Mouse (Mus musculus) kidney, postnatal 0 days (tissue): ENCODE results near the gene Slc36a4. TPM values are rescaled to one million over a fixed set of nuclear protein-coding genes. Genes with fewer than 3 reads are reported as not detected.

ENCODE experiments used
- ATAC-seq: fragments of 200-750 bp; cut with Nextera tagmentation; replicated peaks from 2 replicates; pipeline ENCODE4 v1.8.0; 2017; ENCODE audit warnings: low read depth, moderate number of reproducible peaks, moderate TSS enrichment, moderate library complexity; ENCODE audit not compliant: low FRiP score
- DNase-seq: peaks from one replicate; pipeline ENCODE4 v3.0.0-alpha.2; 2016; ENCODE audit warnings: low spot score
- H3K27ac ChIP-seq: fragments of 300-500 bp; sonication (generic); 2 replicates; pipeline ENCODE4 v1.5.1; 2014; ENCODE audit warnings: mild to moderate bottlenecking
- H3K27me3 ChIP-seq: fragments of 300-500 bp; sonication (generic); 2 replicates; pipeline ENCODE4 v1.6.1; 2014; ENCODE audit warnings: low read length, mixed read lengths; ENCODE audit not compliant: insufficient read depth
- H3K36me3 ChIP-seq: fragments of 300-500 bp; sonication (generic); 2 replicates; pipeline ENCODE4 v1.6.1; 2014; ENCODE audit warnings: low read length, mixed read lengths; ENCODE audit not compliant: insufficient read depth
- H3K4me1 ChIP-seq: fragments of 300-500 bp; sonication (generic); replicated peaks from 2 replicates; pipeline ENCODE4 v1.6.1; 2014; ENCODE audit warnings: antibody characterized with exemption, low read length, mixed read lengths; ENCODE audit not compliant: insufficient read depth
- H3K4me2 ChIP-seq: fragments of 300-500 bp; sonication (generic); 2 replicates; pipeline ENCODE4 v1.6.1; 2014; ENCODE audit warnings: mild to moderate bottlenecking, low read length, moderate library complexity, mixed read lengths
- H3K4me3 ChIP-seq: fragments of 300-500 bp; sonication (generic); replicated peaks from 2 replicates; pipeline ENCODE4 v1.5.1; 2014; ENCODE audit warnings: low read depth, low read length
- H3K9ac ChIP-seq: fragments of 300-500 bp; sonication (generic); 2 replicates; pipeline ENCODE4 v1.6.1; 2014; ENCODE audit warnings: low read depth, low read length
- H3K9me3 ChIP-seq: fragments of 300-500 bp; sonication (generic); replicated peaks from 2 replicates; pipeline ENCODE4 v1.6.1; 2016; ENCODE audit warnings: low read length, inconsistent platforms, mixed read lengths
- CTCF ChIP-seq: IDR thresholded peaks from 2 replicates; pipeline ENCODE4 v1.5.1; 2016; ENCODE audit warnings: antibody characterized with exemption, low read depth, mild to moderate bottlenecking, moderate library complexity
- WGBS: fragments of 180-500 bp; shearing (Covaris S2); extraction: QIAGEN DNeasy Blood & Tissue Kit; methylation state at CpG from one replicate; pipeline ENCODE4 v1.1.7; 2014; 5-methylcytosine and 5-hydroxymethylcytosine counted together
- polyA plus RNA-seq: library from polyadenylated mRNA; unstranded; fragments of >200 nt; fragmentation: Nextera tagmentation; extraction: Ambion mirVana; gene quantifications from 2 replicates; pipeline ENCODE4 v1.2.1, GENCODE M21; 2015

Gene Slc36a4
- polyA plus RNA-seq, 1 experiment from 2014 or later, result 13.5 TPM

GRCm38 (mm10) chr9:15734056-15734866 is 24.7 kb downstream of the Slc36a4 start:
- Histone ChIP-seq H3K36me3 (peaks cover 37% of the 10 kb centered on the region), H3K9me3 (no peaks in the 10 kb centered on the region), H3K27ac (no peak overlapping the region), H3K4me1 (no peaks in the 10 kb centered on the region), H3K4me3 (no peak overlapping the region), H3K27me3 (no peaks in the 10 kb centered on the region), H3K9ac (no peak overlapping the region), H3K4me2 (no peak overlapping the region)
- TF ChIP-seq CTCF, result no peak
- no peak for DNase-seq
- ATAC-seq, result no peak
- WGBS, result 80% methylated on average over 11 of the region's 11 CpGs

- WGBS, result 87% methylated on average over 6 of the region's 6 CpGs
- H3K4me2 ChIP-seq, result no peak overlapping the region
- no peaks in the 10 kb centered on the region for H3K9me3 ChIP-seq
- TF ChIP-seq CTCF, result no peak
- no peak overlapping the region for H3K9ac ChIP-seq
- ATAC-seq (no peak), DNase-seq (no peak)
- no peaks in the 10 kb centered on the region for H3K27me3 ChIP-seq
- no peaks in the 10 kb centered on the region for H3K4me1 ChIP-seq
- H3K36me3 ChIP-seq, result peaks cover 37% of the 10 kb centered on the region
- no peak overlapping the region for H3K4me3 ChIP-seq
- H3K27ac ChIP-seq, result no peak overlapping the region
Observed at GRCm38 (mm10) chr9:15734867-15735131, 25.3 kb downstream of the Slc36a4 start.

DNA sequence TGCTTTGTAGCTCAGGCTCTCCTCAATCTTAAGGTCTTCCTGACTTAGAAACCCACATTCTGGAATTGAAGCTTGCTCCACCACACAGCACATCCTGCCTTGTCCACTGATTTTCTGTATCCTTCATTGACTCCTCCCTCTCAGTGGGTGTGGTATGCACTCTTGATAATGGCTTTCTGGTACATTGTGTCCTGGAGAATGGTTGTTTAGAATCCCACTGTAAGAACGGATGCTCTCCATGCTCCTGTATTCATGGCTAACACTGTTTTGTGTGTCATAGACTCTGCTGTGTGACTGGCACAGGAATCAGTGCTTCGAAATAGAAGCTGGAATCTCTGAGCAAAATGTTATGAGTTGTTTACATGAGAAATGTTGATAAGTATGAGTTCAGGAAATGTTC is 28.0 kb downstream of the Slc36a4 start:
- no peak overlapping the region for H3K4me2 ChIP-seq
- no peak for ATAC-seq
- H3K4me1 ChIP-seq, result no peaks in the 10 kb centered on the region
- H3K9me3 ChIP-seq, result no peaks in the 10 kb centered on the region
- H3K36me3 ChIP-seq, result peaks cover 32% of the 10 kb centered on the region
- H3K9ac ChIP-seq, result no peak overlapping the region
- no peak for DNase-seq
- no peak overlapping the region for H3K27ac ChIP-seq
- 95% methylated on average over 2 of the region's 2 CpGs for WGBS
- no peak overlapping the region for H3K4me3 ChIP-seq
- no peaks in the 10 kb centered on the region for H3K27me3 ChIP-seq
- no peak for TF ChIP-seq CTCF

DNA sequence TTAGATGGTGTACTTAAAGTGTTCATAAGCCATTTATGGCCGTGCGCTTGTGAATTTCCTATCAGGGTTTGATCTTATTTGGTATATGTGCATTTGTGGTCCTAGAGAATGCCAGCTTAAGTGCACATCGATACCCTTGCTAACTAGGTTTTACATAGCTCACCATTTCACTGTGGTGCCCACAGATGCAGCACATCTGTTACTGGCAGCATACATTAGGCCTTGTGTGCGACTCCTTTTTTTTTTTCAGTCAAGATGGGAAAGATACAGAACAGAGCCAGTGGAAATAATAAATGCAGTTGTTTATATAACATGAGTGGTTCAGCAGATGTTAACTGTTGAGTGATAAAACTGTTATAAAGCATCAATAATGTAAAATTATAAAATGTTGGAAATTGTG is 31.9 kb downstream of the Slc36a4 start:
- H3K36me3 ChIP-seq, result peaks cover 21% of the 10 kb centered on the region
- no peak for TF ChIP-seq CTCF
- no peak overlapping the region for H3K27ac ChIP-seq
- H3K9ac ChIP-seq, result no peak overlapping the region
- H3K4me2 ChIP-seq, result no peak overlapping the region
- H3K27me3 ChIP-seq, result no peaks in the 10 kb centered on the region
- H3K4me1 ChIP-seq, result no peaks in the 10 kb centered on the region
- DNase-seq, result no peak
- H3K4me3 ChIP-seq, result no peak overlapping the region
- H3K9me3 ChIP-seq, result no peaks in the 10 kb centered on the region
- no peak for ATAC-seq
- WGBS, result 79% methylated on average over 4 of the region's 4 CpGs

- WGBS, result 41% methylated on average over 6 of the region's 6 CpGs
- Histone ChIP-seq H3K4me1 (no peaks in the 10 kb centered on the region), H3K36me3 (peaks cover 18% of the 10 kb centered on the region), H3K4me2 (no peak overlapping the region), H3K27ac (no peak overlapping the region), H3K4me3 (no peak overlapping the region), H3K9ac (no peak overlapping the region), H3K27me3 (no peaks in the 10 kb centered on the region), H3K9me3 (no peaks in the 10 kb centered on the region)
- no peak for TF ChIP-seq CTCF
- DNase-seq (no peak), ATAC-seq (no peak)
Observed at GRCm38 (mm10) chr9:15741931-15742330, 32.4 kb downstream of the Slc36a4 start.

- DNase-seq, result no peak
- Histone ChIP-seq H3K9ac (no peak overlapping the region), H3K4me3 (no peak overlapping the region), H3K27ac (no peak overlapping the region), H3K9me3 (no peaks in the 10 kb centered on the region), H3K4me1 (no peaks in the 10 kb centered on the region; the same call in 1 of the 2 replicates), H3K4me2 (no peak overlapping the region), H3K36me3 (no peaks in the 10 kb centered on the region), H3K27me3 (no peaks in the 10 kb centered on the region)
- WGBS, result 62% methylated on average over 2 of the region's 2 CpGs
- ATAC-seq, result no peak
- TF ChIP-seq CTCF, result no peak
Observed at GRCm38 (mm10) chr9:15745985-15746607, 36.6 kb downstream of the Slc36a4 start.
